Mouse (Mus musculus) stomach, embryonic 14.5 days (tissue): Measurements from ENCODE around the gene Bcl9l. TPM values are rescaled to one million over a fixed set of nuclear protein-coding genes. Genes with fewer than 3 reads are reported as not detected.

ENCODE experiments used
- ATAC-seq: fragments of 200-750 bp; cut with Nextera tagmentation; 2 replicates; pipeline ENCODE4 v1.8.0; 2017; ENCODE audit warnings: low read depth, moderate TSS enrichment; ENCODE audit not compliant: insufficient number of reproducible peaks, insufficient read depth, low FRiP score
- H3K27ac ChIP-seq: fragments of 300-500 bp; sonication (generic); 2 replicates; pipeline ENCODE4 v1.5.1; 2014; ENCODE audit warnings: mild to moderate bottlenecking, low read length, moderate library complexity, mixed read lengths
- H3K27me3 ChIP-seq: fragments of 300-500 bp; sonication (generic); 2 replicates; pipeline ENCODE4 v1.6.1; 2014; ENCODE audit warnings: low read length, control low read depth, mixed read lengths; ENCODE audit not compliant: control insufficient read depth, insufficient read depth
- H3K36me3 ChIP-seq: fragments of 300-500 bp; sonication (generic); 2 replicates; pipeline ENCODE4 v1.6.1; 2014; ENCODE audit warnings: mild to moderate bottlenecking, control low read depth, low read length, moderate library complexity, mixed read lengths; ENCODE audit not compliant: control insufficient read depth, insufficient read depth
- H3K4me1 ChIP-seq: fragments of 300-500 bp; sonication (generic); 2 replicates; pipeline ENCODE4 v1.6.1; 2014; ENCODE audit warnings: low read length, control low read depth, mixed read lengths; ENCODE audit not compliant: control insufficient read depth, insufficient read depth
- H3K4me2 ChIP-seq: fragments of 300-500 bp; sonication (generic); replicated peaks from 2 replicates; pipeline ENCODE4 v1.6.1; 2014; ENCODE audit warnings: low read depth, low read length, control low read depth
- H3K4me3 ChIP-seq: fragments of 300-500 bp; sonication (generic); 2 replicates; pipeline ENCODE4 v1.5.1; 2014; ENCODE audit warnings: low read depth, low read length, control low read depth
- H3K9ac ChIP-seq: fragments of 300-500 bp; sonication (generic); replicated peaks from 2 replicates; pipeline ENCODE4 v1.6.1; 2014; ENCODE audit warnings: low read depth, mild to moderate bottlenecking, control low read depth, low read length, moderate library complexity, mixed read lengths
- H3K9me3 ChIP-seq: fragments of 300-500 bp; sonication (generic); 2 replicates; pipeline ENCODE4 v1.6.1; 2016; ENCODE audit warnings: low read depth, low read length, control low read depth; ENCODE audit not compliant: control insufficient read depth
- WGBS: fragments of 180-500 bp; shearing (Covaris S2); extraction: QIAGEN DNeasy Blood & Tissue Kit; methylation state at CpG from one replicate; pipeline ENCODE4 v1.1.7; 2014; 5-methylcytosine and 5-hydroxymethylcytosine counted together
- polyA plus RNA-seq: library from polyadenylated mRNA; unstranded; fragments of >200 nt; fragmentation: Nextera tagmentation; extraction: Ambion mirVana; gene quantifications from 2 replicates; pipeline ENCODE4 v1.2.1, GENCODE M21; 2014

Gene Bcl9l
- polyA plus RNA-seq, 1 experiment from 2014 or later, result 16.3 TPM

GRCm38 (mm10) chr9:44526337-44527112 lies 43.9 kb downstream of the Bcl9l start:
- Histone ChIP-seq H3K27ac (no peak overlapping the region), H3K36me3 (no peaks in the 10 kb centered on the region), H3K27me3 (no peaks in the 10 kb centered on the region), H3K4me2 (no peak overlapping the region), H3K4me1 (no peaks in the 10 kb centered on the region), H3K4me3 (no peak overlapping the region), H3K9me3 (no peaks in the 10 kb centered on the region), H3K9ac (no peak overlapping the region)
- ATAC-seq, result no peak
- WGBS, result 53% methylated on average over 9 of the region's 9 CpGs

GRCm38 (mm10) chr9:44528340-44528739 lies 45.7 kb downstream of the Bcl9l start:
- Histone ChIP-seq H3K27ac (no peak overlapping the region), H3K36me3 (no peaks in the 10 kb centered on the region), H3K4me2 (no peak overlapping the region), H3K4me3 (no peak overlapping the region), H3K9me3 (no peaks in the 10 kb centered on the region), H3K4me1 (no peaks in the 10 kb centered on the region), H3K9ac (no peak overlapping the region), H3K27me3 (no peaks in the 10 kb centered on the region)
- WGBS, result 64% methylated on average over 8 of the region's 8 CpGs
- no peak for ATAC-seq

GRCm38 (mm10) chr9:44532991-44533580 lies 50.5 kb downstream of the Bcl9l start:
- Histone ChIP-seq H3K4me3 (no peak overlapping the region), H3K27ac (no peak overlapping the region), H3K9me3 (no peaks in the 10 kb centered on the region), H3K36me3 (no peaks in the 10 kb centered on the region), H3K4me1 (no peaks in the 10 kb centered on the region), H3K4me2 (no peak overlapping the region), H3K27me3 (no peaks in the 10 kb centered on the region), H3K9ac (no peak overlapping the region)
- no peak for ATAC-seq
- 77% methylated on average over 6 of the region's 6 CpGs for WGBS

GRCm38 (mm10) chr9:44537625-44538301 lies 55.1 kb downstream of the Bcl9l start:
- no peaks in the 10 kb centered on the region for H3K9me3 ChIP-seq
- H3K9ac ChIP-seq, result no peak overlapping the region
- no peaks in the 10 kb centered on the region for H3K27me3 ChIP-seq
- no peak overlapping the region for H3K4me3 ChIP-seq
- no peak for ATAC-seq
- H3K36me3 ChIP-seq, result no peaks in the 10 kb centered on the region
- 64% methylated on average over 19 of the region's 19 CpGs for WGBS
- no peak overlapping the region for H3K27ac ChIP-seq
- no peak overlapping the region for H3K4me2 ChIP-seq
- H3K4me1 ChIP-seq, result no peaks in the 10 kb centered on the region

- no peak for ATAC-seq
- Histone ChIP-seq H3K4me1 (no peaks in the 10 kb centered on the region), H3K4me3 (no peak overlapping the region), H3K9ac (no peak overlapping the region), H3K27ac (no peak overlapping the region), H3K36me3 (no peaks in the 10 kb centered on the region), H3K4me2 (no peak overlapping the region), H3K27me3 (no peaks in the 10 kb centered on the region), H3K9me3 (no peaks in the 10 kb centered on the region)
- WGBS, result 75% methylated on average over 2 of the region's 2 CpGs
Observed at GRCm38 (mm10) chr9:44539816-44540421, 57.3 kb downstream of the Bcl9l start.

- Histone ChIP-seq H3K4me2 (no peak overlapping the region), H3K4me1 (no peaks in the 10 kb centered on the region), H3K36me3 (no peaks in the 10 kb centered on the region), H3K27ac (no peak overlapping the region), H3K27me3 (no peaks in the 10 kb centered on the region), H3K9me3 (no peaks in the 10 kb centered on the region), H3K9ac (no peak overlapping the region), H3K4me3 (no peak overlapping the region)
- 82% methylated on average over 3 of the region's 3 CpGs for WGBS
- ATAC-seq, result no peak
Observed at GRCm38 (mm10) chr9:44540676-44541075, 58.1 kb downstream of the Bcl9l start.

GRCm38 (mm10) chr9:44542364-44542763 lies 59.7 kb downstream of the Bcl9l start:
- 77% methylated on average over 4 of the region's 4 CpGs for WGBS
- no peak overlapping the region for H3K4me2 ChIP-seq
- H3K4me1 ChIP-seq, result no peaks in the 10 kb centered on the region
- H3K9me3 ChIP-seq, result no peaks in the 10 kb centered on the region
- H3K36me3 ChIP-seq, result no peaks in the 10 kb centered on the region
- H3K27me3 ChIP-seq, result no peaks in the 10 kb centered on the region
- H3K27ac ChIP-seq, result no peak overlapping the region
- no peak overlapping the region for H3K4me3 ChIP-seq
- no peak for ATAC-seq
- H3K9ac ChIP-seq, result no peak overlapping the region

- no peak overlapping the region for H3K4me2 ChIP-seq
- no peaks in the 10 kb centered on the region for H3K27me3 ChIP-seq
- 70% methylated on average over 3 of the region's 3 CpGs for WGBS
- no peak for ATAC-seq
- H3K9ac ChIP-seq, result no peak overlapping the region
- H3K36me3 ChIP-seq, result no peaks in the 10 kb centered on the region
- no peak overlapping the region for H3K27ac ChIP-seq
- no peaks in the 10 kb centered on the region for H3K4me1 ChIP-seq
- H3K9me3 ChIP-seq, result no peaks in the 10 kb centered on the region
- no peak overlapping the region for H3K4me3 ChIP-seq
Observed at GRCm38 (mm10) chr9:44544986-44545385, 62.4 kb downstream of the Bcl9l start.
